Comparison of ENCODE assay signal across 13 mouse cellular contexts in the genomic region with DNA sequence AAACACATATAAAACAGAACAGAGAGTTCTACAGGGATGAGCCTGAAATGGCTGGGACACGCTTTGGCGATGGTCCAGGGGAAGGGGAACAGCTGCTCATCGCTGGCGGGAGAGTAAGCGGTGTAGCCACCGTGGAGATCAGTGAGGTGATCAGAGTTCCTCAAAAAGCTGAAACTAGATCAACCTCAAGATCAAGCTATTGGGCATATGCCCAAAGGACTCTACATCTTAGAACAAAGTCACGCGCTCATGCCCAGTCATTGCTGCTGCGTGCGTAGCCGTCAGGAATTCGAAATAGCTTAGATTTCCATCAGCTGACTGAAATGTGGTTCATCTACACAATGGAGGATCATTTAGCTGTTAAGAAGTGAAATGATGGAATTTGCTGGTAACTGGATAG.
A peak's percentile ranks its signal among the peaks of the same experiment; 100 is the strongest.
DNase-seq lines count a peak whose midpoint lies in the region; ATAC-seq and TF ChIP-seq lines count a peak whose summit lies in the region.
"Had no signal": no experiment of that assay in that cellular context is flagged by ENCODE, and none has a peak within 500 bp of the region (broad histone marks: within the 10 kb centered on the region; RNA-seq: fewer than 3 reads in every experiment).

No protein-coding gene starts in this region.

- H3K9me3 ChIP-seq in CH12.LX (replicated peaks; ENCODE audit: low read length): no peaks in the 10 kb centered on the region
- H3K9me3 ChIP-seq in midbrain, embryonic 13.5 days: no peaks in the 10 kb centered on the region
- H3K9me3 ChIP-seq: heart, embryonic 13.5 days; hindbrain, embryonic 12.5 days; stomach, embryonic 15.5 days had no signal

- TF ChIP-seq CTCF in CH12.LX (conservative IDR thresholded peaks at IDR 0.05 in 1 of 2, IDR thresholded peaks at IDR 0.05 in 1 of 2; ENCODE audit: low read depth in 2 of 2, low read length in 2 of 2): no peak

- peak; percentile 58 for ATAC-seq in granulocyte monocyte progenitor cell, adult 5-6 weeks (replicated peaks; ENCODE audit: poor library complexity, severe bottlenecking)
- ATAC-seq in midbrain, embryonic 13.5 days: no peak

- no peak overlapping the region for H3K4me2 ChIP-seq in CH12.LX (ENCODE audit: insufficient read depth, low read depth, poor library complexity, severe bottlenecking)
- H3K4me2 ChIP-seq in midbrain, embryonic 13.5 days (replicated peaks): no peak overlapping the region
- H3K4me2 ChIP-seq: heart, embryonic 13.5 days; hindbrain, embryonic 12.5 days; stomach, embryonic 15.5 days had no signal

- TF ChIP-seq RAD21 in CH12.LX (IDR thresholded peaks at IDR 0.05; ENCODE audit: low read depth, low read length): no peak

- H3K4me3 ChIP-seq in CH12.LX (replicated peaks in 1 of 3; ENCODE audit: low read depth in 2 of 3, low read length in 2 of 3, poor library complexity in 1 of 3): no peak overlapping the region
- no peak overlapping the region for H3K4me3 ChIP-seq in midbrain, embryonic 13.5 days (replicated peaks)
- H3K4me3 ChIP-seq: heart, embryonic 13.5 days; hindbrain, embryonic 12.5 days; stomach, embryonic 15.5 days had no signal

- H3K36me3 ChIP-seq in CH12.LX (replicated peaks in 1 of 2; ENCODE audit: control insufficient read depth in 1 of 2, insufficient read depth in 1 of 2, low read length in 1 of 2): peaks cover 0 to 8% of the 10 kb centered on the region in 2 experiments
- no peaks in the 10 kb centered on the region for H3K36me3 ChIP-seq in midbrain, embryonic 13.5 days
- H3K36me3 ChIP-seq: heart, embryonic 13.5 days; hindbrain, embryonic 12.5 days; stomach, embryonic 15.5 days had no signal

- dilution Hi-C loops in CH12.LX (cut with MboI; ENCODE audit: extremely low pct_ligation_motif_present, extremely low pct_unique_long_range_greater_than_20kb, low sequenced_read_pairs): no loop called here

- WGBS in midbrain, embryonic 13.5 days: 95% methylated on average over 12 of the region's 12 CpGs

- peaks cover 7 to 22% of the 10 kb centered on the region in 2 experiments for H3K4me1 ChIP-seq in CH12.LX (ENCODE audit: control insufficient read depth in 1 of 2, insufficient read depth in 2 of 2)
- no peaks in the 10 kb centered on the region for H3K4me1 ChIP-seq in midbrain, embryonic 13.5 days (replicated peaks)
- H3K4me1 ChIP-seq: hindbrain, embryonic 12.5 days; stomach, embryonic 15.5 days had no signal

- no peak for TF ChIP-seq POLR2A in CH12.LX (IDR thresholded peaks at IDR 0.05; ENCODE audit: low read depth, low read length)

- no peak overlapping the region for H3K9ac ChIP-seq in CH12.LX (ENCODE audit: insufficient read depth, low read depth)
- H3K9ac ChIP-seq in midbrain, embryonic 13.5 days (replicated peaks): no peak overlapping the region
- H3K9ac ChIP-seq: heart, embryonic 13.5 days; hindbrain, embryonic 12.5 days; stomach, embryonic 15.5 days had no signal

- TF ChIP-seq EP300 in CH12.LX (IDR thresholded peaks at IDR 0.05; ENCODE audit: low read length): no peak

- no peak overlapping the region for H3K27ac ChIP-seq in CH12.LX (ENCODE audit: insufficient read depth, low read depth)
- H3K27ac ChIP-seq in midbrain, embryonic 13.5 days: no peak overlapping the region
- H3K27ac ChIP-seq: heart, embryonic 13.5 days; hindbrain, embryonic 12.5 days; stomach, embryonic 15.5 days had no signal

- no peaks in the 10 kb centered on the region for H3K79me2 ChIP-seq in CH12.LX (replicated peaks; ENCODE audit: control insufficient read depth, extremely low read depth, insufficient read depth, poor library complexity, severe bottlenecking)

- in situ Hi-C loops in CH12.LX (cut with MboI; ENCODE audit: low pct_ligation_motif_present, low pct_unique_long_range_greater_than_20kb, low sequenced_read_pairs): loop anchor here (10.0 kb wide), 1 partner anchor 59 kb away; no protein-coding TSS in a partner anchor

- peak; percentile 26 for DNase-seq in kidney, postnatal 10 days
- no peak for DNase-seq in kidney, postnatal 25 days
- DNase-seq in 3T3-L1 (ENCODE audit: low read depth, low spot score): peak; percentile 16
- peak; percentile 11 for DNase-seq in CH12.LX (ENCODE audit: extremely low read depth)
- DNase-seq in ovary, postnatal 14 days (ENCODE audit: low spot score): no peak
- no peak for DNase-seq in right cerebral cortex, postnatal 4 days
- DNase-seq: kidney, adult 9 months; lung, postnatal 14 days had no signal

- H3K27me3 ChIP-seq in CH12.LX (replicated peaks): no peaks in the 10 kb centered on the region
- no peaks in the 10 kb centered on the region for H3K27me3 ChIP-seq in midbrain, embryonic 13.5 days
- H3K27me3 ChIP-seq: heart, embryonic 13.5 days; hindbrain, embryonic 12.5 days; stomach, embryonic 15.5 days had no signal

TF ChIP-seq in CH12.LX, 34 proteins besides CTCF, POLR2A, EP300 and RAD21:
- TF ChIP-seq NELFE (IDR thresholded peaks at IDR 0.05; ENCODE audit: low read depth, low read length): no peak
- 0 out of 2 replicates have a peak, but pooled peaks have one; percentile 10 for TF ChIP-seq ETS1 (conservative IDR thresholded peaks at IDR 0.05; ENCODE audit: low read depth, low read length)

Comparison
In these comparisons a context has a peak if more than half of its experiments do, and no peak if none do; other contexts are left out.
1. DNase-seq: peak in kidney, postnatal 10 days (single experiment), 3T3-L1 (single experiment) and CH12.LX (single experiment); none in kidney, postnatal 25 days (0 of 2), ovary, postnatal 14 days (single experiment) and right cerebral cortex, postnatal 4 days (single experiment).